Mouse (Mus musculus): ENCODE data around the gene Mfsd2b. TPM values are rescaled to one million over a fixed set of nuclear protein-coding genes. Genes with fewer than 3 reads are reported as not detected.
A peak's percentile ranks its signal among the peaks of the same experiment; 100 is the strongest.
"Not testable (repeated sequence)": the region's sequence is repeated elsewhere in the genome, so short reads cannot be mapped to it uniquely, and the experiment has no call there.

Mfsd2b gene
- total RNA-seq (2022), result 1 to 10 TPM in 1 of 4 experiments, under 1 TPM in 3; 0.69 to 1.5 (median 0.77) TPM

- peak; percentile 55 for DNase-seq (ENCODE audit: low spot score)
Observed at GRCm38 (mm10) chr12:4874161-4874927, at the start of gene Mfsd2b. TSS of gene Mfsd2b (minus strand) at chr12:4874359.

- DNase-seq (ENCODE audit: low spot score), result peak; percentile 78
Observed at GRCm38 (mm10) chr12:4917805-4918591, 43.8 kb upstream of the Mfsd2b start.

- DNase-seq (ENCODE audit: low spot score), result peak; percentile 95
Observed at GRCm38 (mm10) chr12:4916994-4917804, 43.0 kb upstream of the Mfsd2b start, which contains the start of gene Atad2b. TSS of gene Atad2b (plus strand) at chr12:4917353.

- no peak for DNase-seq (ENCODE audit: low spot score)
Observed at GRCm38 (mm10) chr12:4914944-4915343, 40.8 kb upstream of the Mfsd2b start.

GRCm38 (mm10) chr12:4914441-4914840 is 40.3 kb upstream of the Mfsd2b start:
- no peak for DNase-seq (ENCODE audit: low spot score)

GRCm38 (mm10) chr12:4911716-4912115 is 37.6 kb upstream of the Mfsd2b start:
- DNase-seq (ENCODE audit: low spot score), result peak; percentile 65

- DNase-seq (ENCODE audit: low spot score), result not testable (repeated sequence)
Observed at GRCm38 (mm10) chr12:4910496-4910895, 36.3 kb upstream of the Mfsd2b start.

- no peak for DNase-seq (ENCODE audit: low spot score)
Observed at GRCm38 (mm10) chr12:4908391-4908790, 34.2 kb upstream of the Mfsd2b start.

GRCm38 (mm10) chr12:4906951-4907906 is 33.1 kb upstream of the Mfsd2b start, which contains the start of gene Ubxn2a:
TSS of gene Ubxn2a (minus strand) at chr12:4907705.
- peak; percentile 92 for DNase-seq (ENCODE audit: low spot score)

- no peak for DNase-seq (ENCODE audit: low spot score)
Observed at GRCm38 (mm10) chr12:4906476-4906875, 32.3 kb upstream of the Mfsd2b start.

- DNase-seq (ENCODE audit: low spot score), result no peak
Observed at GRCm38 (mm10) chr12:4905946-4906345, 31.8 kb upstream of the Mfsd2b start.

- no peak for DNase-seq (ENCODE audit: low spot score)
Observed at GRCm38 (mm10) chr12:4898024-4898423, 23.9 kb upstream of the Mfsd2b start.

GRCm38 (mm10) chr12:4889891-4890290 is 15.7 kb upstream of the Mfsd2b start:
- DNase-seq (ENCODE audit: low spot score), result no peak

- no peak for DNase-seq (ENCODE audit: low spot score)
Observed at GRCm38 (mm10) chr12:4889251-4889650, 15.1 kb upstream of the Mfsd2b start.

GRCm38 (mm10) chr12:4888739-4889138 is 14.6 kb upstream of the Mfsd2b start:
- no peak for DNase-seq (ENCODE audit: low spot score)

- DNase-seq (ENCODE audit: low spot score), result not testable (repeated sequence)
Observed at GRCm38 (mm10) chr12:4886581-4886980, 12.4 kb upstream of the Mfsd2b start.

- no peak for DNase-seq (ENCODE audit: low spot score)
Observed at GRCm38 (mm10) chr12:4885062-4885461, 10.9 kb upstream of the Mfsd2b start.

GRCm38 (mm10) chr12:4882086-4882485 is 7.9 kb upstream of the Mfsd2b start:
- no peak for DNase-seq (ENCODE audit: low spot score)

GRCm38 (mm10) chr12:4879048-4879447 is 4.9 kb upstream of the Mfsd2b start:
- DNase-seq (ENCODE audit: low spot score), result no peak

GRCm38 (mm10) chr12:4878296-4878783 is 4.2 kb upstream of the Mfsd2b start:
- no peak for DNase-seq (ENCODE audit: low spot score)
